Mouse (Mus musculus) spleen, adult 18-20 months (tissue): ENCODE results near the gene Brwd1.
"Not testable (repeated sequence)": the region's sequence is repeated elsewhere in the genome, so short reads cannot be mapped to it uniquely, and the experiment has no call there.

Experiments
- DNase-seq, 2 experiments: peaks; one replicate each; pipeline ENCODE4 v3.0.0; 2022; ENCODE audit warnings: mixed read lengths in 2 of 2

Gene Brwd1

DNA sequence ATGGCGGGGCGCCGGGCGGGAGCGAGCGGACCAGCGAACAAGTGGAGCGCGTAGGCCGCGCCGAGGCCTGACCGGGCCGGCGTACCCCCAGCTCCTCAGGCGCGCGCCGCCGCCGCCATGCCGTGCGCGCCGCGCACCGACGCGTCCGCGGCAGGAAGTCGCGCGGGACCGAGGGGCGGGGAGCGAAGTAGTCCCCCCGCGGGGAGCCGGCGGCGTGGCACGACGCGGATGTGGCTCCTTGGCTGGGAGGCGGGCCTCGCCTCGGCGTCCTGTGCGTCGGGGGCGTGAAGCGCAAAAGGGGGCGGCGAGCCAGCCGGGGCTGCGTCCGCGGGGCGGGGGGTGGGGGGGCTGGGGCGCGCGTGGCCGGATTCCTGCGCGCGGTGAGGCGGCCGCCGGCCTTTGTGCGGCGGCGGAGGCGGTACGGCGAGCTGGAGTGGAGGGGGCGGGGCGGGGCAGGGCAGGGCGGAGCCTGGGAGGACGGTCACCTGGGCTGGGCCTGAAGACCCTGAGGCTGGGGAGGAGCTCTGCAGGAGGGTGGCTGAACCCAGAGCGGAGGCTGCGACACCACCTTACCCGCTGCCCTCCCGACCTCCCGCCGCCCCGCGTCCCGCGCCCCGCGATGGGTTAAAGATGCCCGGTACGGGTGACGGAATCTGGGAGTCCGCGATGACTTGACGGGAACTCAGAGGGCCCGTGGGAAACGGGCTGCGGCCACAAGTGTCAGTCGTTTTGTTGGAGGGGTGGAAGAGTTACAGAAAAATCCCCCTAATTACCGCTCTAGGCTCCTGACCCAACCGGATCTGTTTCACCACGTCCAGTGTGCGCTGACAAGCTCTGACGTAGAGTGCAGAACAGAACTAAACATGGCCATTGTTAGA lies at the start of gene Brwd1:
Gene Brwd1 (minus strand): TSS at position 226 of the 878 bp plus-strand sequence.
- peak; percentile 87 to 91 for DNase-seq

GRCm38 (mm10) chr16:96128466-96128865 lies 46.1 kb upstream of the Brwd1 start:
- DNase-seq, result no peak

DNA sequence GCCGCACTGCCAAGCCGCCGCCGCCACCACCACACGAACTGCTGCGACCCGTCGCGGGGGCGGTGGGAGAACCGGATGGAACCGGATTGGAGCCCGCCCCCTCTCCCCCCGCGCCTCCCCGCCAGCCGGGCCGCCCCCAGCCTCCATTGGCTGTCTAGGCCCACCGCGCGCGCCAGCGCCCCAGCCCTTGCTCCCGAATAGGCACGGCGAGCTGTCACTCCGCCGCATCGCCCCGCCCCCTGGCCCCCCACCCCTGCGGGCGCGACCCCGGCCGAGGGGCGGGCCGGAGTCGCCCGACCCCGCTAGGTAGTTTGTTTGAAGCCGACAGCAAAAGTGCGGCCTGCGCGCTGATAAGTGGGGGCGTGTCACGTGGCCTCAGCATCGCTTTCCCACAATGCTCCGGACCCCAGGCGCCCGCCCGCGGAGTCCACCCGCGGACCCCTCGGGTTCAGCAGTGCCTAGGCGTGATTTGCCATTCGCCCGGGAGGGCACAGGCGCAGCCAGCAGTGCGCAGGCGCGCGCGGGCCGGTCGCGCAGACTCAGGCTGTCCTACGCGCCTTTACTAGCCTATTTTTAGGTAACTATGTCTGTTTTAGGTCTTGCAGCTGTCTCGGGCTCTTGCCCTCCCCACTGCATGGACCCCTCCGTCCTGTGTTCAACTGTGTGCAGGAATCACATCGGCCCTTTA lies 45.5 kb upstream of the Brwd1 start, which contains the start of gene Hmgn1:
Gene Hmgn1 (minus strand): TSS at position 73 of the 688 bp plus-strand sequence.
- peak; percentile 89 to 94 for DNase-seq

- no peak for DNase-seq
Measured at GRCm38 (mm10) chr16:96127288-96127656, 44.9 kb upstream of the Brwd1 start.

DNA sequence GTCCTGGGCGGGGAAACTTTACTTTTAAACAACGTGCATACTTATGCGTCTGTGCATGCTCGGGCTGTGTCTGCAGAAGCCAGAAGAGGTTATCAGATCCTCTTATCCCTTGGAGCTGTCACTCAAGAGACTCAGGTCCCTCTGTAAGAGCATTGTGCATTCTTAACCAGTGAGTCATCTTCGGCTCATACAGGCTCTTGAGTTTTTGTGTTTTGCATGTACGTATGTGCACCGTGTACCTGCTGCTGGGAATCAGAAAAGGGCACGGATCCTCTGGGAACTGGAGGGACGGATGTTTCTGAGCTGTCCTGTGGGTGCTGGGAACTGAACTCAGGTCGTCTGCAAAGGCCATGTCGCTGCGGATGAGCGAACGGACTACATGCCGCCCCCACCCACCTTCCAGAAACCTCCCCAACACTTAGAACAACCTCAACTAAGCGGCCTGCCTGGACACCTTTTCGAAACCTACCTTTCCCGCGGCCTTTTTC lies 44.4 kb upstream of the Brwd1 start:
- DNase-seq, result no peak

GRCm38 (mm10) chr16:96120022-96120623 lies 37.8 kb upstream of the Brwd1 start:
- DNase-seq, result no peak

- no peak for DNase-seq
Measured at GRCm38 (mm10) chr16:96114729-96115128, 32.4 kb upstream of the Brwd1 start.

DNA sequence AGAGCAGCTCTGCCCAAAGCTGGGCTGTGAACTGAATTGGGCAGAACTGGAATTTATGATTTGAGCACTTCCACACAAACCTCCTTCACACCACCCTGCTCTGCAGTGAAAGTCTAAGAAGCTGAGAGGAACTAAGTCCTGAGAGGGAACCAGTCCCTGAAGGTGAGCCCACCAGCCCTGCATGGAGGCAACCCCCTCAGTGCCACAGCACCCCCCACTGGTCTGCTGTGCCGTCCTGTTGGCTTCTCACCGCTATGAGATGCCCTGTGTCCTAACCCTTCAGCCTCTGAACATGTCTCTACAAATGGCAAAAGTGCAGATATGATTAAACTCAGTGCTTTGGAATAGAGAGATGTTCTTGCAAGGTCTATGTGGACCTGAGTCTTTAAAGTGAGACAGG lies 30.4 kb upstream of the Brwd1 start:
- DNase-seq, result peak; percentile 44 to 55

DNA sequence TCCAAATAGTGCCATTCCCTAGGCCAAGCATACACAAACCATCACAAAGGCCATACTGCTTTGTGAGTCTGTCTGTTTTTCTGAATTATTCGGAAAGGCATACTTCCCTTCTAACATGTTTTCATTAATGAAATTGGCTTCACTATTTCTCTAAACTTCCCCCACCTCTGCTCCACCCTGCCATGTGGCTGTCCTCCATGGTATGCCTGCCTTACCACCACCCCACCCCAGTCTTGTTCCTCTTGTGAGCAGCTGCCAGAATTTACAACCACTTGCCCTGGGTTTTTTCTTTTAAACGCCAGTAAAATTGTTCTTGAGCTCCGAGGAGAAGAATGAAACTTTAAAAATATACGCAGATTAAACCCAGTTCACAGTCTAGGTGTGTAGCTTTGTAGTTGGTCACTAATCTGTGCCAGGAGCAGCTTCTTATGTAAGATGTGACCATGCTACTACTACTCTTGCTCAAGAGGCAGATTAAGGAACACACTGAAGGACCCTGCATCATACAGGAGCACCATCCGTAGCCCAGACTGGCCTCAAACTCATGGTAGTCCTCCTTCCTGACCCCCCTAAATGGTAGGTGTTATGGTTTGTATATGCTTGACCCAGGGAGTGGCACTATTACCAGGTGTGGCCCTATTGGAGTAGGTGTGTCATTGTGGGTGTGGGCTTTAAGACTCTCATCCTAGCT lies 28.5 kb upstream of the Brwd1 start:
- DNase-seq, result peak; percentile 25 to 46

DNA sequence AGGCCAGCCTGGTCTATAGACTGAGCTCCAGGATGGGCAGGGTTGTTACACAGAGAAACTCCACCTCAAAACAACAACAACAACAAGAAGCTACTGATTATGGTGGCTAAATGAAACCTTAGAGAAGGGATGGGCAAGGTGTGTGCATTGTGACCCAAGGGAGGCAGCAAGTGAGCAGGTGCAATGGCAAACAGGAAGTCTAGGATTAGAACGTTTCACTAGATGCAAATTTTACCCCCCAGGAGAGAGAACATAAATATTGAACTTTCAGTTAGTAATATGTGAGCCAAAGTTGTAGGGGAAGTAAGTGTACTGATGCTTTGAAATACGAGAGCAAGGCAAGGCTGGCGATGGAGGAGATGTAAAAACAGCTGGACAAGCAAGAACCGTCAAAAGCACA lies 27.3 kb upstream of the Brwd1 start:
- peak; percentile 29 to 35 for DNase-seq

- DNase-seq, result no peak
Measured at GRCm38 (mm10) chr16:96103036-96103435, 20.7 kb upstream of the Brwd1 start.

DNA sequence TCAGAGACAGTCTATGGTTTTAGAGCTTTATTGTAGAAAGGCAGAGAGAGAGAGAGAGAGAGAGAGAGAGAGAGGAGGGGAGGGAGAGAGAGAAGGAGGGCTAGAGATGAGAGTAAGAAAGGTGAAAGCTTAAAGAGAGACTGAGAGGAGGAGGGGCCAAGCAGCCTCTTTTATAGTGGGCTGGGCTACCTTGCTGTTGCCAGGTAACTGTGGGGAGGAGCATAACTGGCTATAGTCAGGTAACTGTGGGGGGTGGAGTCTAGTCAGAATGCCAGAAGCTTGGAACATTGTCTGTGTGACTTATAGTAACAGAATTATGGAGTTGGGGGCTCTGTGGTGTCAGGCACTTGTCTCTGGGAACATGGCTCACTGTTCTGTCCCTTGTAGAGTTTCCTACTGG lies 15.5 kb upstream of the Brwd1 start:
- not testable (repeated sequence) for DNase-seq

DNA sequence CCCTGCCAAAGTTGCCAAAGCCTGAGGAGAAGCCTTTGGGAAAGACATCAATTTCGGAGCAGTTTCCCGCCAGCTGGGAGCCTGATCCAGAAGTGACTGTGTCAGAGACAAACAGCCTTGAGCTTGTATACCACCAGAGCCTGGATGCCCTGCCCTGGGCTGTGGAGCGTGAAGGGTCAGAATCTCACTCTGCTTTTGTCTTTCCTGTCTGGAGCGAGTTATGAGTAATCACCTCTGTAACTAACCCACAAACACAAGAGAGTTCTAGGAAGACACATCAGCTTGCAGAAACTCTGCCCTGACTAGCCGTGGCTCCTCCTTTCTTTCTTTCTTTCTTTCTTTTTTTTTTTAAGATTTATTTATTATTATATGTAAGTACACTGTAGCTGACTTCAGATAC lies 13.6 kb upstream of the Brwd1 start:
- no peak for DNase-seq

DNA sequence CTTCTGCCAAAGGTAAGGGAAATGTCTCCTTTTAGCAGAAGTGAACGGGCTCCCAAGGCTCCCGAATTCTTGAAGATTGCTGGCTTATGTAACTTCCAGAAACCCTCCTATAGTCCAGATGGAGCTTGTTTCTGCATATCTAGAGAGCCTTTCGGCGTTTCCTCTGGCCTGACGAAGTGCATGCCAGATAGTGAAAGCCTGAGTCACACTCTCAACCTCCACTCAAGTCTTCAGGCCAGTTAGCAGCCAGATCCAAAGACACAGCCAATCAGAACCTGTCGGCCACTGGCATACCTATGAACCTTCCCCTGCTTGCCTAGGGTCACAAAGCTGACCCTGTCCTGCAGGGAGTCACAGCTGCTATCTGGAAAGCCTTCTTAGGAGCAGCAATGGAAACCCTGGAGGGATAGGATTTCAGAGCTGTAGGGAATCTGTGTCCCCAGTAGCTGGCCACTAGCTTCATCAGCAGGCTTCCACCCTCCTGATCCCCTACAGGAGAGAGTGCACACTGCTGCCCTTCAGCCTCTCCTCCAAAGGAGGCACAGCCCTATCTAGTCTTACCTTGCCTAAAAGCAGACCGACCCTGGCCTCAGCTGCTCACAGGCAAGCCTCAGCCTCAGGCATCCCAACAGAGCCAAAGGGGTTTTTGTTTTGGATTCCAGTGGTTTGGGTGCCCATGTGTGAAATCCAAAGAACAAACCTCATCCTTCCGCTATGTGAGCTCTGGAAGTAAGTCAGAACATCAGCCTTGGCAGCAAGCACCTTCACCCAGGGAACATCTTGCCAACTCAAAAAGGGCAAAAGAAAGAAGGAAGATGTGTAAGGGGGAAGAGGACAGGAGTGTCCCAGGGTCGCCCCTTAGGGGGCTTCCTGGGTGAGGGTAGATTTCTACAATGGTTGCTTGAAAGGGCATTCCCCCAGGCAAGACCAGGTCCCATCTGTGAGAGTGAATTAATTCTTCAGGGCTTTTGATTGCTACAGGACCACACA lies 9.5 kb upstream of the Brwd1 start:
- DNase-seq, result no peak

DNA sequence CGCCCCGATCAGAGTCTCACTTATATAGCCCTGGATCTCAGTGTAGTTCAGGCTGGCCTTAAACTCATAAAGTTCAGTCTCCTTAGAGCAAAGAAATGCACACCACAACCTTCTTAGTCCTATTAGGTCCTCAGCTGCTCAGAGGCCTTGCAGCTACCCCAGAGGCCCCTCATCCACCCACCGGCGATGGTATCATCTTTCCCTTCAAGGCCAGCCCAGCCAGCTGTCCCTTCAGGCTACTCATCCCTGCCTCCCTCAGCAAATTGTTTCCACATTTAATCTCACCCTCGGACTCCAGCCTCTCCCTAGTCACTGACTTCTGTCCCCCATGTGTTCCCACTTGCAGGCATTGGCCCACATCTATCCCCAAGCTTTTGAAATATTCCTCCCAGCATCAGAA lies 5.8 kb upstream of the Brwd1 start:
- no peak for DNase-seq

DNA sequence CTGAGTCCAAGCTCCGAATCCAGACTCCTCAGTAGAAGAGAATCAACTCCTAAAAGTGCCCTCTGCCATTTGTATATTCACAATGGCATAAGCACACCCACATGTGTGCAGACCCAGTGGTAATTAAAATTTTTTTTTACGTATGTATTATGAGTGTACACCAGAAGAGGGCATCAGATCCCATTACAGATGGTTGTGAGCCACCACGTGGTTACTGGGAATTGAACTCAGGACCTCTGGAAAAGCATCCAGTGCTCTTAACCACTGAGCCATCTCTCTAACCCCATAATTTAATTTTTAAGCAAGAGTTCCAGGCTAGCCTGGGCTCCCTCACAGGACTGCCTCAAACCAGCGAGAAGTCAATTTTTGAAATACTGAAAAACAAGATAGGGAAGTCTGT lies 5.1 kb upstream of the Brwd1 start:
- no peak for DNase-seq

- peak; percentile 75 to 85 for DNase-seq
Measured at GRCm38 (mm10) chr16:96087001-96087400, 4.7 kb upstream of the Brwd1 start.

- DNase-seq, result peak; percentile 61 to 71
Measured at GRCm38 (mm10) chr16:96085597-96085996, 3.3 kb upstream of the Brwd1 start.

GRCm38 (mm10) chr16:96083179-96083646 lies 887 bp upstream of the Brwd1 start:
- peak in 1 of 2 experiments; percentile 19 for DNase-seq

DNA sequence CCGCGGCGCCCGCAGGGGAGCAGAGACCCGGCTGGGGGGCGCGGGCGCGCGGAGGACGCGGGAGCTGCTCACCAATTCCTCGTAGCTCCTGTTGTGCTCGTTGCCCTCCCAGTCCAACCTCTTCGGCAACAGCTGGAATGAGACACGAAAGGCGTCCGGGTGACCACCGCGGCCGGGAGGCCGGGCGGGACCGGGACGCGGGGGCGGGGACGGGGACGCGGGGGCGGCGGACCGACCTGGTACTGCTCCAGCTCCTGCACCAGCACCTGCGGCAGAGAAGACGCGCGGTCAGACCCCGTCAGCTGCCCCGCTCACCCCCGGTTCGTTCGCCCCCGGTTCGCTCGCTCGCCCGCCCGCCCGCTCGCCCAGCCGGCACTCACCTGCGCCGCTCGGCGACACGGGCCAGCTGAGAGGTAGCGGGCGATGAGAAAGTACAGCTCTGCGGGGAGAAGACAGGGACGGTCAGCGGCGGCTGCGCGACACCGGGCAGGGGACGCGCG lies 534 bp downstream of the Brwd1 start:
- DNase-seq, result no peak

- DNase-seq, result peak; percentile 84 to 93
Measured at GRCm38 (mm10) chr16:96081331-96081730, 995 bp downstream of the Brwd1 start.
